Mouse (Mus musculus) cortical plate, adult 2 months (tissue): ENCODE data around the gene Immp2l. TPM values are rescaled to one million over a fixed set of nuclear protein-coding genes. Genes with fewer than 3 reads are reported as not detected.
"Not testable (repeated sequence)": the region's sequence is repeated elsewhere in the genome, so short reads cannot be mapped to it uniquely, and the experiment has no call there.

Source experiments
- H3K27ac ChIP-seq: fragments of 200-500 bp; 2 replicates; pipeline ENCODE4 v1.5.1; 2012; ENCODE audit warnings: low read length, control low read depth, inconsistent platforms; ENCODE audit not compliant: insufficient read depth
- H3K4me1 ChIP-seq: fragments of 200-500 bp; 2 replicates; pipeline ENCODE4 v1.6.1; 2011; ENCODE audit warnings: low read length; ENCODE audit not compliant: control insufficient read depth, insufficient read depth
- H3K4me3 ChIP-seq: fragments of 200-500 bp; 2 replicates; pipeline ENCODE4 v1.5.1; 2011; ENCODE audit warnings: mild to moderate bottlenecking, low read length, control low read depth; ENCODE audit not compliant: insufficient read depth
- CTCF ChIP-seq: fragments of 200-500 bp; IDR thresholded peaks from 2 replicates; pipeline ENCODE4 v1.5.1; 2011; ENCODE audit warnings: mild to moderate bottlenecking, control low read depth, low read length; ENCODE audit not compliant: insufficient read depth; ENCODE audit errors: extremely low read depth
- POLR2A ChIP-seq: fragments of 200-500 bp; IDR thresholded peaks from 2 replicates; pipeline ENCODE4 v1.6.1; 2011; ENCODE audit warnings: mild to moderate bottlenecking, low read length, control low read depth; ENCODE audit not compliant: insufficient read depth; ENCODE audit errors: extremely low read depth
- polyA plus RNA-seq: library from polyadenylated mRNA; depleted of rRNA; stranded (reverse); fragments of >200 nt; gene quantifications from 2 replicates; pipeline ENCODE4 v1.2.3, GENCODE M21; 2012

Immp2l gene
- polyA plus RNA-seq, 1 experiment, result 8.0 TPM

- Histone ChIP-seq H3K4me1 (no peaks in the 10 kb centered on the region), H3K27ac (no peak overlapping the region), H3K4me3 (no peak overlapping the region)
- TF ChIP-seq CTCF (no peak), POLR2A (no peak)
Measured at GRCm38 (mm10) chr12:41727764-41728338, 704.0 kb downstream of the Immp2l start.

GRCm38 (mm10) chr12:41728467-41728866, 704.6 kb downstream of the Immp2l start:
- TF ChIP-seq POLR2A, result no peak
- TF ChIP-seq CTCF, result no peak
- no peak overlapping the region for H3K4me3 ChIP-seq
- no peak overlapping the region for H3K27ac ChIP-seq
- no peaks in the 10 kb centered on the region for H3K4me1 ChIP-seq

- Histone ChIP-seq H3K4me1 (no peaks in the 10 kb centered on the region), H3K27ac (no peak overlapping the region), H3K4me3 (no peak overlapping the region)
- TF ChIP-seq CTCF (no peak), POLR2A (no peak)
Measured at GRCm38 (mm10) chr12:41729780-41730179, 705.9 kb downstream of the Immp2l start.

- Histone ChIP-seq H3K4me3 (no peak overlapping the region), H3K27ac (no peak overlapping the region), H3K4me1 (no peaks in the 10 kb centered on the region)
- TF ChIP-seq POLR2A, result no peak
- no peak for TF ChIP-seq CTCF
Measured at GRCm38 (mm10) chr12:41733168-41733567, 709.3 kb downstream of the Immp2l start.

GRCm38 (mm10) chr12:41742887-41743286, 719.0 kb downstream of the Immp2l start:
- no peak overlapping the region for H3K4me3 ChIP-seq
- no peak overlapping the region for H3K27ac ChIP-seq
- no peaks in the 10 kb centered on the region for H3K4me1 ChIP-seq
- no peak for TF ChIP-seq POLR2A
- TF ChIP-seq CTCF, result no peak

- TF ChIP-seq CTCF, result no peak
- TF ChIP-seq POLR2A, result no peak
- H3K4me1 ChIP-seq, result no peaks in the 10 kb centered on the region
- no peak overlapping the region for H3K27ac ChIP-seq
- H3K4me3 ChIP-seq, result no peak overlapping the region
Measured at GRCm38 (mm10) chr12:41763396-41763795, 739.5 kb downstream of the Immp2l start.

- Histone ChIP-seq H3K4me1 (no peaks in the 10 kb centered on the region), H3K4me3 (no peak overlapping the region), H3K27ac (no peak overlapping the region)
Measured at GRCm38 (mm10) chr12:41773961-41774360, 750.1 kb downstream of the Immp2l start.

GRCm38 (mm10) chr12:41774623-41775323, 750.9 kb downstream of the Immp2l start:
- H3K4me1 ChIP-seq, result no peaks in the 10 kb centered on the region
- H3K27ac ChIP-seq, result no peak overlapping the region
- no peak overlapping the region for H3K4me3 ChIP-seq
- TF ChIP-seq POLR2A (no peak), CTCF (no peak)

More at GRCm38 (mm10) chr12:41773961-41774360, 750.1 kb downstream of the Immp2l start:
- TF ChIP-seq CTCF (no peak), POLR2A (no peak)

GRCm38 (mm10) chr12:41777762-41778161, 753.9 kb downstream of the Immp2l start:
- not testable (repeated sequence) for H3K4me1 ChIP-seq, H3K27ac ChIP-seq, H3K4me3 ChIP-seq

- not testable (repeated sequence) for H3K4me1 ChIP-seq, H3K4me3 ChIP-seq, H3K27ac ChIP-seq
Measured at GRCm38 (mm10) chr12:41793681-41794080, 769.8 kb downstream of the Immp2l start.
